Mouse (Mus musculus): ENCODE data around the gene Sorbs1. TPM values are rescaled to one million over a fixed set of nuclear protein-coding genes. Genes with fewer than 3 reads are reported as not detected.

The Sorbs1 gene
- polyA plus RNA-seq, 1 experiment from 2014 or later, result 84.1 TPM

- Histone ChIP-seq H3K9ac (no peak overlapping the region), H3K36me3 (ENCODE audit: poor library complexity, severe bottlenecking) (0 out of 2 replicates have a peak, but pooled peaks cover 11% of the 10 kb centered on the region), H3K4me3 (no peak overlapping the region), H3K4me2 (no peak overlapping the region), H3K9me3 (replicated peaks) (no peaks in the 10 kb centered on the region), H3K27ac (no peak overlapping the region), H3K27me3 (no peaks in the 10 kb centered on the region), H3K4me1 (peaks cover 47% of the 10 kb centered on the region)
- 23% methylated on average over 5 of the region's 5 CpGs for WGBS
- ATAC-seq, result no peak
These were observed 167.9 kb downstream of the Sorbs1 start for GRCm38 (mm10) chr19:40345684-40346083.

GRCm38 (mm10) chr19:40343018-40343417 lies 170.6 kb downstream of the Sorbs1 start:
- H3K36me3 ChIP-seq (ENCODE audit: poor library complexity, severe bottlenecking), result 0 out of 2 replicates have a peak, but pooled peaks cover 11% of the 10 kb centered on the region
- H3K27me3 ChIP-seq, result no peaks in the 10 kb centered on the region
- H3K27ac ChIP-seq, result no peak overlapping the region
- no peaks in the 10 kb centered on the region for H3K9me3 ChIP-seq (replicated peaks)
- no peak overlapping the region for H3K9ac ChIP-seq
- peaks cover 22% of the 10 kb centered on the region for H3K4me1 ChIP-seq
- peak; percentile 71 for ATAC-seq
- H3K4me2 ChIP-seq, result no peak overlapping the region
- H3K4me3 ChIP-seq, result no peak overlapping the region
- WGBS, result 7% methylated on average over 5 of the region's 5 CpGs

- H3K27ac ChIP-seq, result no peak overlapping the region
- H3K4me1 ChIP-seq, result peaks cover 5% of the 10 kb centered on the region; the same call in 1 of the 2 replicates
- no peaks in the 10 kb centered on the region for H3K9me3 ChIP-seq (replicated peaks)
- H3K27me3 ChIP-seq, result no peaks in the 10 kb centered on the region
- no peak overlapping the region for H3K9ac ChIP-seq
- ATAC-seq, result no peak
- 18% methylated on average over 6 of the region's 6 CpGs for WGBS
- H3K4me3 ChIP-seq, result no peak overlapping the region
- no peak overlapping the region for H3K4me2 ChIP-seq
- H3K36me3 ChIP-seq (ENCODE audit: poor library complexity, severe bottlenecking), result 0 out of 2 replicates have a peak, but pooled peaks cover 14% of the 10 kb centered on the region
These were observed 172.4 kb downstream of the Sorbs1 start for GRCm38 (mm10) chr19:40341141-40341540.

GRCm38 (mm10) chr19:40336694-40337093 lies 176.9 kb downstream of the Sorbs1 start:
- H3K36me3 ChIP-seq (ENCODE audit: poor library complexity, severe bottlenecking), result peaks cover 8% of the 10 kb centered on the region; the same call in 1 of the 2 replicates
- H3K9me3 ChIP-seq (replicated peaks), result no peaks in the 10 kb centered on the region
- H3K9ac ChIP-seq, result no peak overlapping the region
- H3K4me3 ChIP-seq, result no peak overlapping the region
- ATAC-seq, result no peak
- no peak overlapping the region for H3K4me2 ChIP-seq
- no peaks in the 10 kb centered on the region for H3K4me1 ChIP-seq
- 88% methylated on average over 4 of the region's 4 CpGs for WGBS
- H3K27ac ChIP-seq, result no peak overlapping the region
- H3K27me3 ChIP-seq, result no peaks in the 10 kb centered on the region

GRCm38 (mm10) chr19:40333905-40334304 lies 179.7 kb downstream of the Sorbs1 start:
- no peaks in the 10 kb centered on the region for H3K27me3 ChIP-seq
- no peak for ATAC-seq
- H3K36me3 ChIP-seq (ENCODE audit: poor library complexity, severe bottlenecking), result peaks cover 8% of the 10 kb centered on the region; the same call in 1 of the 2 replicates
- no peaks in the 10 kb centered on the region for H3K9me3 ChIP-seq (replicated peaks)
- H3K4me3 ChIP-seq, result no peak overlapping the region
- no peak overlapping the region for H3K9ac ChIP-seq
- no peaks in the 10 kb centered on the region for H3K4me1 ChIP-seq
- no peak overlapping the region for H3K4me2 ChIP-seq
- WGBS, result 32% methylated on average over 5 of the region's 5 CpGs
- no peak overlapping the region for H3K27ac ChIP-seq

GRCm38 (mm10) chr19:40333081-40333480 lies 180.5 kb downstream of the Sorbs1 start:
- Histone ChIP-seq H3K4me1 (no peaks in the 10 kb centered on the region), H3K4me2 (no peak overlapping the region), H3K9ac (no peak overlapping the region), H3K9me3 (replicated peaks) (no peaks in the 10 kb centered on the region), H3K27me3 (no peaks in the 10 kb centered on the region), H3K36me3 (ENCODE audit: poor library complexity, severe bottlenecking) (peaks cover 8% of the 10 kb centered on the region; the same call in 1 of the 2 replicates), H3K4me3 (no peak overlapping the region), H3K27ac (no peak overlapping the region)
- no peak for ATAC-seq
- 95% methylated on average over 4 of the region's 4 CpGs for WGBS

GRCm38 (mm10) chr19:40332303-40332702 lies 181.3 kb downstream of the Sorbs1 start:
- WGBS, result 92% methylated on average over 6 of the region's 6 CpGs
- Histone ChIP-seq H3K4me2 (no peak overlapping the region), H3K27ac (no peak overlapping the region), H3K27me3 (no peaks in the 10 kb centered on the region), H3K4me1 (no peaks in the 10 kb centered on the region), H3K9ac (no peak overlapping the region), H3K36me3 (ENCODE audit: poor library complexity, severe bottlenecking) (peaks cover 5% of the 10 kb centered on the region), H3K9me3 (replicated peaks) (no peaks in the 10 kb centered on the region), H3K4me3 (no peak overlapping the region)
- no peak for ATAC-seq

- no peaks in the 10 kb centered on the region for H3K4me1 ChIP-seq
- no peak overlapping the region for H3K27ac ChIP-seq
- no peak overlapping the region for H3K4me3 ChIP-seq
- H3K4me2 ChIP-seq, result no peak overlapping the region
- no peaks in the 10 kb centered on the region for H3K9me3 ChIP-seq (replicated peaks)
- H3K36me3 ChIP-seq (ENCODE audit: poor library complexity, severe bottlenecking), result peaks cover 10% of the 10 kb centered on the region
- 66% methylated on average over 6 of the region's 6 CpGs for WGBS
- H3K9ac ChIP-seq, result no peak overlapping the region
- H3K27me3 ChIP-seq, result no peaks in the 10 kb centered on the region
- no peak for ATAC-seq
These were observed 181.7 kb downstream of the Sorbs1 start for GRCm38 (mm10) chr19:40331846-40332245.

- Histone ChIP-seq H3K9ac (no peak overlapping the region), H3K9me3 (replicated peaks) (no peaks in the 10 kb centered on the region), H3K4me3 (no peak overlapping the region), H3K27ac (no peak overlapping the region), H3K36me3 (ENCODE audit: poor library complexity, severe bottlenecking) (peaks cover 54% of the 10 kb centered on the region), H3K4me2 (no peak overlapping the region), H3K4me1 (no peaks in the 10 kb centered on the region; the same call in 1 of the 2 replicates), H3K27me3 (no peaks in the 10 kb centered on the region)
- 93% methylated on average over 21 of the region's 21 CpGs for WGBS
- no peak for ATAC-seq
These were observed 187.5 kb downstream of the Sorbs1 start for GRCm38 (mm10) chr19:40326126-40326525.

GRCm38 (mm10) chr19:40325381-40325780 lies 188.2 kb downstream of the Sorbs1 start:
- ATAC-seq, result no peak
- Histone ChIP-seq H3K36me3 (ENCODE audit: poor library complexity, severe bottlenecking) (peaks cover 60% of the 10 kb centered on the region), H3K4me1 (no peaks in the 10 kb centered on the region; the same call in 1 of the 2 replicates), H3K4me2 (no peak overlapping the region), H3K27ac (no peak overlapping the region), H3K9ac (no peak overlapping the region), H3K27me3 (no peaks in the 10 kb centered on the region), H3K4me3 (no peak overlapping the region), H3K9me3 (replicated peaks) (no peaks in the 10 kb centered on the region)
- 94% methylated on average over 8 of the region's 8 CpGs for WGBS

- 73% methylated on average over 3 of the region's 3 CpGs for WGBS
- no peak overlapping the region for H3K27ac ChIP-seq
These were observed 191.4 kb downstream of the Sorbs1 start for GRCm38 (mm10) chr19:40322226-40322625.

GRCm38 (mm10) chr19:40319199-40319598 lies 194.4 kb downstream of the Sorbs1 start:
- Histone ChIP-seq H3K4me2 (no peak overlapping the region), H3K27me3 (no peaks in the 10 kb centered on the region), H3K36me3 (ENCODE audit: poor library complexity, severe bottlenecking) (peaks cover 54% of the 10 kb centered on the region), H3K9me3 (replicated peaks) (no peaks in the 10 kb centered on the region), H3K4me1 (no peaks in the 10 kb centered on the region; the same call in 1 of the 2 replicates), H3K9ac (no peak overlapping the region), H3K4me3 (no peak overlapping the region), H3K27ac (no peak overlapping the region)
- 87% methylated on average over 3 of the region's 3 CpGs for WGBS
- ATAC-seq, result no peak

More at GRCm38 (mm10) chr19:40322226-40322625, 191.4 kb downstream of the Sorbs1 start:
- peaks cover 66% of the 10 kb centered on the region for H3K36me3 ChIP-seq (ENCODE audit: poor library complexity, severe bottlenecking)
- H3K9ac ChIP-seq, result no peak overlapping the region
- H3K4me2 ChIP-seq, result no peak overlapping the region
- no peaks in the 10 kb centered on the region for H3K27me3 ChIP-seq
- ATAC-seq, result 0 out of 2 replicates have a peak, but pooled peaks have one; percentile 16
- no peaks in the 10 kb centered on the region; the same call in 1 of the 2 replicates for H3K4me1 ChIP-seq
- no peak overlapping the region for H3K4me3 ChIP-seq
- no peaks in the 10 kb centered on the region for H3K9me3 ChIP-seq (replicated peaks)

- no peaks in the 10 kb centered on the region for H3K9me3 ChIP-seq (replicated peaks)
- H3K27ac ChIP-seq, result no peak overlapping the region
- peaks cover 55% of the 10 kb centered on the region for H3K36me3 ChIP-seq (ENCODE audit: poor library complexity, severe bottlenecking)
- no peaks in the 10 kb centered on the region; the same call in 1 of the 2 replicates for H3K4me1 ChIP-seq
- H3K27me3 ChIP-seq, result no peaks in the 10 kb centered on the region
- 25% methylated on average over 6 of the region's 6 CpGs for WGBS
- H3K4me3 ChIP-seq, result no peak overlapping the region
- H3K4me2 ChIP-seq, result no peak overlapping the region
- no peak overlapping the region for H3K9ac ChIP-seq
- ATAC-seq, result no peak
These were observed 195.1 kb downstream of the Sorbs1 start for GRCm38 (mm10) chr19:40318511-40318910.
